Mouse (Mus musculus): ENCODE results near the gene Olfr411. TPM values are rescaled to one million over a fixed set of nuclear protein-coding genes. Genes with fewer than 3 reads are reported as not detected.

Olfr411 gene
- polyA plus RNA-seq (2015; fragmentation: Nextera tagmentation; extraction: Ambion mirVana): not detected in 2 replicates

DNA sequence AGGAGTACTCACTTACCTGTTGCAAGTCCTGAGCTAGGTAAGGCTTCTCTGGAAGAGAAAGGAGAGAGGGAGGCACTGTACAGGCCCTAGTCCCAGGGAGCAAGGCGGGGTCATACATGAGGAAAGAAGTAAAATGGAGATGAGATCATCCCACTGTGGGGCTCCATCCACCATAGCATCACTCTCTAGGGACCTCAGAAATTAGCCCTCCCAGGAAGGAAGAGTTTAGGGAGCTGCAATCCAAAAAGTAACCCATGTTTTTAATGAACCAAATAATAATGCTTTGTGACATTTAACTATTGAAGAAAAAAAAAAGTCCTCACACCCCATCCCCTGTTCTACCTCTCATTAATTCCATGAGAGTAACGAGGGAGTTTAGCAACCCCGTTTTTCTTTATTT, at the start of gene Olfr411:
Olfr411 (minus strand) TSS at position 101 of the 400 bp plus-strand sequence.
- H3K9me3 ChIP-seq: no peaks in the 10 kb centered on the region
- no peak within 1 kb of the TSS for H3K9ac ChIP-seq
- H3K4me2 ChIP-seq: no peak within 1 kb of the TSS
- H3K4me1 ChIP-seq: no peaks in the 10 kb centered on the region
- 78% methylated on average over 3 of the region's 3 CpGs for WGBS
- ATAC-seq (ENCODE audit: insufficient read depth, low FRiP score, low read depth): no peak
- no peaks in the 10 kb centered on the region for H3K36me3 ChIP-seq
- no peak within 1 kb of the TSS for H3K27ac ChIP-seq
- no peak within 1 kb of the TSS for H3K4me3 ChIP-seq (replicated peaks)
- H3K27me3 ChIP-seq (replicated peaks): no peaks in the 10 kb centered on the region

DNA sequence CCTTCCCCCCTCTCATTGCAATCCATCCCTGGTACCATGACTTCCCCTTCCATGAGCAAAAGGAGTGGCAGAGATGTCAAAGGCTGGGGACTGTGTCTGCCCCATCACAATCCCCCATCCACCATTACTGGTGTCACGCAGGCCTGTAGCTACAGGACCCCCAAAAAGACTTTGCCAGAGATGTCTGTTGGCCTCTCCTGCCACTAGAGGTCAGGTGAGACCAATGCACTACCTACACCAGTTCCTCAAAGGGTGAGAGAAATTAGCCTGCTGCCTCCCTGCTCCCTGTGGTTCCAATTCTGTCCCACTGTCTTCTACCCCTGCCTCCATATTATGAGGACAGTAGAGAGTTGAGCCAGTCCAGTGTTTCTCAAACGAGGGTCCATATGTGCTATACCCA, 49.7 kb upstream of the Olfr411 start:
- no peak for ATAC-seq (ENCODE audit: insufficient read depth, low FRiP score, low read depth)
- no peaks in the 10 kb centered on the region for H3K27me3 ChIP-seq (replicated peaks)
- H3K4me3 ChIP-seq (replicated peaks): no peak overlapping the region
- H3K36me3 ChIP-seq: no peaks in the 10 kb centered on the region
- H3K27ac ChIP-seq: no peak overlapping the region
- no peaks in the 10 kb centered on the region for H3K4me1 ChIP-seq
- no peak overlapping the region for H3K9ac ChIP-seq
- H3K9me3 ChIP-seq: no peaks in the 10 kb centered on the region
- H3K4me2 ChIP-seq: no peak overlapping the region
- WGBS: 45% methylated on average over 2 of the region's 2 CpGs

DNA sequence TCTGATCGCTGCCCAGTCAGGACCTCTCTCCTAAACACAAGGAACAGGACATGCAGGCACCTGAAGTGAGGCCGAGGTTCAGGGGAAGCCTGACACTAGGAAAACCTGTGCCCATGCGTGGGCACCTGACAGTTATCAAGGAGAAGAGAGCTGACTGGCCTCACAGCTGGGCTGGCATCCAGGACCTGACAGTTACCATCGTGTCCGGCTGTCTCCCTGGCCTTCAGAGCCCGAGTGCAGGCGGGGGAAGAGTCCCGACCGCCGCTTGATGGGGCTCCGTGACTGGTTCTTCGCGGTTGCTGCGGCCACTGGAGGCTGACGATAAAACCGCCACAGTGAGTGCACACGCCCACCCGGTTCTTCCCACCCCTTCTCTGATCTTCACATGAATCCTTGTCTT, 43.1 kb upstream of the Olfr411 start:
- no peak overlapping the region for H3K4me2 ChIP-seq
- ATAC-seq (ENCODE audit: insufficient read depth, low FRiP score, low read depth): no peak
- no peak overlapping the region for H3K27ac ChIP-seq
- H3K4me3 ChIP-seq (replicated peaks): no peak overlapping the region
- H3K9me3 ChIP-seq: no peaks in the 10 kb centered on the region
- no peaks in the 10 kb centered on the region for H3K27me3 ChIP-seq (replicated peaks)
- no peaks in the 10 kb centered on the region for H3K36me3 ChIP-seq
- H3K9ac ChIP-seq: no peak overlapping the region
- 82% methylated on average over 18 of the region's 18 CpGs for WGBS
- H3K4me1 ChIP-seq: no peaks in the 10 kb centered on the region

DNA sequence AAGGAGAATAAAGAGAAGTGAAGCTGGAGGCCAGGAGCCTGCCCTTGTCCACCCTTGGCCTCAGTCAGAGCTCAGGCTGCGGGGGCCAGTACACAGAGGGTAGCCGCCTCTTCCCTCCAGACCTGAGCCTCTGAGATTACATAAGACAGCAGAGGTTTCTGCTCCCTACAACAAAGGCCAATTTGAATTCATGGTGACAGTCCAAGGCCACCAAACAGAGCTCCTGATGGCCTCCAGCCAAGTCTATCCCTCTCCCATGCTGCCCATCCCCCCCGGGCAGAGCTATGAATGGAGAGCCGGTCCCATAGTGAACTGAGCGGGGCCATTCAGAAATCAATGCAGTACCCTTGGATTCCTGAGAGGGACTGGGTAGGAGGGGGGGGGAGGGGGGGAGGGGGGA, 41.0 kb upstream of the Olfr411 start:
- Histone ChIP-seq H3K4me1 (no peaks in the 10 kb centered on the region), H3K4me2 (no peak overlapping the region), H3K27ac (no peak overlapping the region), H3K9ac (no peak overlapping the region), H3K4me3 (replicated peaks) (no peak overlapping the region), H3K36me3 (no peaks in the 10 kb centered on the region), H3K27me3 (replicated peaks) (no peaks in the 10 kb centered on the region), H3K9me3 (no peaks in the 10 kb centered on the region)
- 77% methylated on average over 5 of the region's 5 CpGs for WGBS
- peak; percentile 56; the same call in 1 of the 2 replicates for ATAC-seq (ENCODE audit: insufficient read depth, low FRiP score, low read depth)

DNA sequence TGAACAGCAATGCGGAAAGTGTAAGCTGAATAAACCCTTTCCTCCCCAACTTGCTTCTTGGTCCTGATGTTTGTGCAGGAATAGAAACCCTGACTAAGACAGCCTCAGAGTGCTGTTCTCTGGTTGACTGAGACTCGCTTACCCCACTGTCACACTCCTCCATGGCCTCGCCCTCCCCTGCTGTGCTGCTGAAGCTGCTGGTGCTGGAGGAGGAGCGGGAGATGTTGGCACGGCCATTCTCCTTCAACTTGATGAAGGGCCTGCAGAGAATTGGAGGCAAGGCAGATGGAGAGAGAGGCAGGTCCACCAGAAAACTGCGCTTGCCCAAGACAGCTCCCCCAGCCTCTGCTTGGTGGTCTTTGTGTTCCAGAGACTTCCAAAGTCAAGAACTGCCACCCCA, 40.5 kb upstream of the Olfr411 start:
- Histone ChIP-seq H3K27me3 (replicated peaks) (no peaks in the 10 kb centered on the region), H3K4me3 (replicated peaks) (no peak overlapping the region), H3K27ac (no peak overlapping the region), H3K9ac (no peak overlapping the region), H3K4me1 (no peaks in the 10 kb centered on the region), H3K9me3 (no peaks in the 10 kb centered on the region), H3K36me3 (no peaks in the 10 kb centered on the region), H3K4me2 (no peak overlapping the region)
- ATAC-seq (ENCODE audit: insufficient read depth, low FRiP score, low read depth): no peak
- 80% methylated on average over 6 of the region's 6 CpGs for WGBS

DNA sequence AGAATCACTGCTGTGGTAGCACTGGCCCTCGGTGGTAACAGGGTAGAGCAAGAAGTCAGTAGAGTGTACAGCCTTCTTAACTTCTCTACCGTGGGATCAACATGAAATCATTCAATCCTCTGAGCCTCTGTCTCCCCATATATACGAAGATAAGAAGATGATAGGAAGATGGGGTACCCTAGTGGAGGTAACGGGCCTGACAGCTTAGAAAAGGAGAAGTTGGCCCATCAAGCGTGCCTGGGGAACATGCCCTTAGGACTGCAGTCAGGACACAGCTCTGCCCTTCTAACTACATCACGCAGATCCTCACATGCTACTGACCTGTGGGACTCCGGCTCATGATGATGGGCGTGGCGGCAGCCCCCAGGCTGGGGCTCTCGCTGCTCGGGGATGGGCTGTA, 39.4 kb upstream of the Olfr411 start:
- 77% methylated on average over 11 of the region's 11 CpGs for WGBS
- Histone ChIP-seq H3K9ac (no peak overlapping the region), H3K27me3 (replicated peaks) (no peaks in the 10 kb centered on the region), H3K9me3 (no peaks in the 10 kb centered on the region), H3K4me3 (replicated peaks) (no peak overlapping the region), H3K27ac (no peak overlapping the region), H3K4me1 (no peaks in the 10 kb centered on the region), H3K4me2 (no peak overlapping the region), H3K36me3 (no peaks in the 10 kb centered on the region)
- ATAC-seq (ENCODE audit: insufficient read depth, low FRiP score, low read depth): no peak

DNA sequence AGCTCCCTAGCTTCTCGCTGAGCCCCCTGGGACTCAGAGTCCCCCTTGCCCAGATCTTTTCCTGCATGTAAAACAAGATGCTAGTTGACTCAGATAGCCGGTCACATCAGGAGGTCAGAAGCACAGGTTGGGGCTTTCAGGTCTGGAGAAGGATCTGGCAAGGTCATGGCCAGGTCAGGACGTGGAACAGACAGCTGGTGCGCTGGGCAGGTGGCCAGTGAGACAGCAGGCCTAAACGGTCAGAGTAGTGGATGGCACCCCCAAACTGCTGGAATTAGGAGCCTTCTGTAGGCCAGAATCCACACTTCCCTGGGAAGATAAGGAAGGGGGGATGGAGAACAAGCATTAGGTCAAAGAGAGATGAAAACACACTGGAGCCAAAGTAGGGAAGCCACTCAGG, 34.8 kb upstream of the Olfr411 start:
- H3K36me3 ChIP-seq: no peaks in the 10 kb centered on the region
- no peak overlapping the region for H3K4me2 ChIP-seq
- 0 out of 2 replicates have a peak, but pooled peaks cover 9% of the 10 kb centered on the region for H3K4me1 ChIP-seq
- WGBS: 74% methylated on average over 5 of the region's 5 CpGs
- no peak for ATAC-seq (ENCODE audit: insufficient read depth, low FRiP score, low read depth)
- H3K9me3 ChIP-seq: no peaks in the 10 kb centered on the region
- no peak overlapping the region for H3K27ac ChIP-seq
- no peak overlapping the region for H3K4me3 ChIP-seq (replicated peaks)
- no peak overlapping the region for H3K9ac ChIP-seq
- H3K27me3 ChIP-seq (replicated peaks): no peaks in the 10 kb centered on the region

DNA sequence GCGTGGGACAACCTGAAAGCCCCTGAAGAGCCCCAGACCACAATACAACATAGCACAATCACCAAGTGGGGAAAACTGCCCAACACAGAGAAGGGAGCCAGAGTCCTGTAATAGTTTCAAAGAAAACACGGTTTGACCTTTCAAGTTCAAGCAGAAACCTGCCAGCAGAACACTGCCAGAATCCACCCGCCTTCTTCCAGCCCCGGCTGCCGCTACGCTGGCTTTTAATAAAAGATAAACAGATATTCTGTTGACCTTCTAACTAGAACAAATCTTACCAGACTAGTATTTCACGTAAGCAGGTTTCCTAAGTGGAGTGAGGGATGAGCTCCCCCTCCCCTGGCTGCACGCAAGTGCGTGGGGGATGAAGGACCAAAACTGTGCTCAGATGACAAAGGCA, 33.2 kb upstream of the Olfr411 start:
- Histone ChIP-seq H3K4me1 (0 out of 2 replicates have a peak, but pooled peaks cover 9% of the 10 kb centered on the region), H3K9ac (no peak overlapping the region), H3K4me3 (replicated peaks) (no peak overlapping the region), H3K4me2 (no peak overlapping the region), H3K27me3 (replicated peaks) (no peaks in the 10 kb centered on the region), H3K9me3 (no peaks in the 10 kb centered on the region), H3K27ac (no peak overlapping the region), H3K36me3 (no peaks in the 10 kb centered on the region)
- 35% methylated on average over 9 of the region's 9 CpGs for WGBS
- ATAC-seq (ENCODE audit: insufficient read depth, low FRiP score, low read depth): peak; percentile 39

DNA sequence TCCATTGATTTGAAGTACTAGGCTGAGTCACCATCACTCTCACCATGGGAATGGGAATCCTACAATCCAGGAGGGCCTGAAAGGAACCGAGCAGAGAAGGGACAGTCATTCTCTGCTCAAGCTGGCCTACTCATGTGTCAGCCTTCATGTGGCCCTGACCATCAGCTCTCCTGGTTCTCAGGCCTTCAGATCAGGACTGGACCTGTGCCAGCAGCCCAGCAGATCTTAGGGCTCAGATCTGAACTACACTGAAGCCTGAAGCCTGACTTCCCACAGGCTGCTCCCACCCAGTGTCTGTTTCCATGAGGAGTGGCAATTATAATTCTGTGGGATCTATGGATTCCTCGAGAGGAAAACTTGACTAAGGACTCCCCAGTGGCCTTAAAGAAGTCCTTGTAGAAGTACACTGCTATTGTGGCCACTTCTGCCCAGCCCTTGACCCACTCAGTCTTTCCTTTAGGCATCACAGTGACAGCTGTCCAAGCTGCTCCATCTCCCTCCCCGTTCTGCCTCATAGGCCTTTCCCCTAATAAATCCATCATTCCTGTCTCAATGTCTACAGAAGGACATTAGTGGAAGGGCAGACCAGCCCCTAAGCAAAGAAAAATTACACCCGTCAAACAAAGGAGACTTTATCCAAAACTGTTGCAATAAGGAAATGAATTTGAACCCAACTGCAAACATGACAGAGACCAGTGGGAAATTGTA, 26.9 kb upstream of the Olfr411 start:
- no peak for ATAC-seq (ENCODE audit: insufficient read depth, low FRiP score, low read depth)
- 42% methylated on average over 4 of the region's 4 CpGs for WGBS

DNA sequence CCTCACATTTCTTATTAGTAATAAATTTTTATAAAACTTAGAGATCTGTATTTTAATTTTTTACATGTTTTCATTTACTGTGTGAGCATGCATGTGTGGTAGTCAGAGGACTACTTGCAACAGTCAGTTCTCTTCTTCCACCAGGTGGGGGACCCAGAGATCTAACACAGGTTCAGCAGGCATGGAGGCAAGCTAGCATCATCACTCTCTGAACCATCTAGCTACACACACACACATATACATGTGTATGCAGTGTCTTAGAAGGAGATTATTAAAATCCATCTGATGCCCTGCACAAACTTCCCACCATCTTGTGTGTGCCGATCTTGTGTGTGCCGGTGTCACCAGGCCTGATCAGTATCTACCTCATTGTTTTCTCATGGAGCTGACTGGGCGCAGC, 24.4 kb upstream of the Olfr411 start:
- H3K4me2 ChIP-seq: no peak overlapping the region
- 65% methylated on average over 3 of the region's 3 CpGs for WGBS
- H3K27me3 ChIP-seq (replicated peaks): no peaks in the 10 kb centered on the region
- H3K9me3 ChIP-seq: no peaks in the 10 kb centered on the region
- no peaks in the 10 kb centered on the region for H3K4me1 ChIP-seq
- H3K9ac ChIP-seq: no peak overlapping the region
- no peak overlapping the region for H3K4me3 ChIP-seq (replicated peaks)
- no peak; the same call in 1 of the 2 replicates for ATAC-seq (ENCODE audit: insufficient read depth, low FRiP score, low read depth)
- H3K36me3 ChIP-seq: no peaks in the 10 kb centered on the region
- no peak overlapping the region for H3K27ac ChIP-seq

More for the DNA sequence above, 26.9 kb upstream of the Olfr411 start:
- no peak overlapping the region for H3K27ac ChIP-seq
- no peak overlapping the region for H3K9ac ChIP-seq
- no peaks in the 10 kb centered on the region for H3K9me3 ChIP-seq
- H3K36me3 ChIP-seq: no peaks in the 10 kb centered on the region
- H3K4me1 ChIP-seq: no peaks in the 10 kb centered on the region
- H3K27me3 ChIP-seq (replicated peaks): no peaks in the 10 kb centered on the region
- no peak overlapping the region for H3K4me2 ChIP-seq
- H3K4me3 ChIP-seq (replicated peaks): no peak overlapping the region

DNA sequence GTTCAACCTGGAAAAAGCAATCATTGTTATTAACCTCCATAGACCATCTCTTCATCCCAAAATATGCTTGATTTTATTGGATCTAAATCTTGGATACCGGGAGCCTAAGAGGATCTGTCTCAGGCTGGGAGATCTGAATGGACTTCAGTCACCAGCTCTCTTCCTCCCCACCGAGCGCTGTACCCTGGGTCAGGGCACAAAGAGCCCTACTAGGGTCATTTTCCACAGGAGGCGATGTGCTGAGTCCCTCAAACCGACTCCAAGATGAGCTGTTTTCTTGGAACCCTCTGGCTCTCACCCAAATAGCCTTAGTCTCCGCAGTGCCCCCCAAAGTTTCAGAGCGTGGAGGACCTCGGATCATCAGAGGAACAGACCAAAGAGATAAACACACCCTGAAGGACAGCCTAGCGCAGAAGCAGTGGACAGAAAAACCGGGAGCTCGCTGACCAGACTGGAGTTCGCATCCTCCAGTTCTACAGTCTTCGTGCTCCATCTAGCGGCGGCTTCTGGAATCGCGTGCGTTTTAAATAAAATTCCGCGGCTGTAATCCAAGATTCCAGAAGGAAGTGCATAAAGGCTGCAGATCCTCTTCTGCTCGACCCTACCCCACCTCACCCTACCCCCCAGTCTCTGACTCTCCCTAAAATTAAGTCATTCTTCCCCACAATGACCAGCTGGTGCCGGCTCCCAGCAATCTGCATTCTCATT, 19.1 kb upstream of the Olfr411 start:
- H3K9me3 ChIP-seq: no peaks in the 10 kb centered on the region
- no peak overlapping the region for H3K9ac ChIP-seq
- 0 out of 2 replicates have a peak, but pooled peaks cover 3% of the 10 kb centered on the region for H3K27me3 ChIP-seq (replicated peaks)
- no peaks in the 10 kb centered on the region for H3K36me3 ChIP-seq
- 13% methylated on average over 22 of the region's 22 CpGs for WGBS
- H3K4me1 ChIP-seq: no peaks in the 10 kb centered on the region
- H3K27ac ChIP-seq: no peak overlapping the region
- no peak overlapping the region for H3K4me3 ChIP-seq (replicated peaks)
- ATAC-seq (ENCODE audit: insufficient read depth, low FRiP score, low read depth): no peak
- no peak overlapping the region for H3K4me2 ChIP-seq

DNA sequence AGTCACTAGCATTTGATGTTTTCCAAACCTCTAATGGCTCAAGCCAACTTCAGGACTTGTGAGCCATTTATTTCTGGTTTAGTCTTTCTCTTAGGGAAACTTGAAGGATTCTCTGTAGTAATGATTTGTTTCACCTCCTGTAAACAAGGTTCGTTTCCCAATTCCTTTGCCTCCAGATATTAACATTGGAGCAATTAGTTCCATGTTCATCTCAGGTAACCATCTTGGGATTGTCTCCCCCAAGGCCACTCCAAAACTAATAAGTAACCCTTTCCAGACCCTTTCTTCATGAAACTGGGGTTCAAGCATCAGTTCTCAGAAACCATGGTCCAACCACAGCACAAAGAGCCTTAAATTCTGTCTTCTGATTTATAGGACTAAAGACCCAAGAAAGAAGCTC, 9.3 kb upstream of the Olfr411 start, which contains the start of gene Olfr412:
Olfr412 (plus strand) TSS at position 301 of the 400 bp plus-strand sequence.
- WGBS: 83% methylated on average over 1 of the region's 1 CpGs
- Histone ChIP-seq H3K4me3 (replicated peaks) (no peak within 1 kb of the TSS), H3K27ac (no peak within 1 kb of the TSS), H3K9ac (no peak within 1 kb of the TSS), H3K9me3 (no peaks in the 10 kb centered on the region), H3K27me3 (replicated peaks) (no peaks in the 10 kb centered on the region), H3K36me3 (no peaks in the 10 kb centered on the region), H3K4me2 (no peak within 1 kb of the TSS), H3K4me1 (no peaks in the 10 kb centered on the region)
- no peak for ATAC-seq (ENCODE audit: insufficient read depth, low FRiP score, low read depth)
